Mouse (Mus musculus) liver, postnatal 0 days (tissue): ENCODE data around the gene Mroh8.

Experiments
- CTCF ChIP-seq: sonication (generic); IDR thresholded peaks from 2 replicates; pipeline ENCODE4 v1.5.1; 2016; ENCODE audit warnings: antibody characterized with exemption, low read depth
- EP300 ChIP-seq: IDR thresholded peaks from 2 replicates; pipeline ENCODE4 v1.6.1; 2016; ENCODE audit warnings: antibody characterized with exemption, low read depth, mild to moderate bottlenecking

GRCm38 (mm10) chr2:157187223-157187622, 92.1 kb downstream of the Mroh8 start:
- TF ChIP-seq CTCF (no peak), EP300 (no peak)
